Mouse (Mus musculus): ENCODE measurements around the gene Mypop. TPM values are rescaled to one million over a fixed set of nuclear protein-coding genes. Genes with fewer than 3 reads are reported as not detected.

The Mypop gene
- polyA plus RNA-seq, 1 experiment, result 7.5 TPM

- no peak for DNase-seq (ENCODE audit: low spot score)
These were observed 1.1 kb upstream of the Mypop start for GRCm38 (mm10) chr7:18989995-18990394.

GRCm38 (mm10) chr7:18991660-18992293 lies 732 bp downstream of the Mypop start:
- DNase-seq (ENCODE audit: low spot score), result peak; percentile 36

GRCm38 (mm10) chr7:18992294-18992675 lies 1.2 kb downstream of the Mypop start:
- no peak for DNase-seq (ENCODE audit: low spot score)

- no peak for DNase-seq (ENCODE audit: low spot score)
These were observed 2.0 kb downstream of the Mypop start for GRCm38 (mm10) chr7:18993036-18993435.

- no peak for DNase-seq (ENCODE audit: low spot score)
These were observed 7.8 kb downstream of the Mypop start for GRCm38 (mm10) chr7:18998835-18999234.

- peak; percentile 41 for DNase-seq (ENCODE audit: low spot score)
These were observed 9.4 kb downstream of the Mypop start for GRCm38 (mm10) chr7:19000421-19000820.

GRCm38 (mm10) chr7:19001066-19001806 lies 10.2 kb downstream of the Mypop start:
- DNase-seq (ENCODE audit: low spot score), result peak; percentile 63

- no peak for DNase-seq (ENCODE audit: low spot score)
These were observed 10.7 kb downstream of the Mypop start for GRCm38 (mm10) chr7:19001807-19002085.

GRCm38 (mm10) chr7:19002115-19002514 lies 11.1 kb downstream of the Mypop start:
- no peak for DNase-seq (ENCODE audit: low spot score)

GRCm38 (mm10) chr7:19002848-19003498 lies 11.9 kb downstream of the Mypop start:
- peak; percentile 45 for DNase-seq (ENCODE audit: low spot score)

- peak; percentile 82 for DNase-seq (ENCODE audit: low spot score)
These were observed 13.0 kb downstream of the Mypop start, which contains the start of gene Irf2bp1 for GRCm38 (mm10) chr7:19003902-19004630. Gene Irf2bp1 (plus strand): TSS chr7:19004044.

GRCm38 (mm10) chr7:19004631-19005079 lies 13.6 kb downstream of the Mypop start:
- DNase-seq (ENCODE audit: low spot score), result peak; percentile 44

GRCm38 (mm10) chr7:19005417-19006121 lies 14.5 kb downstream of the Mypop start:
- no peak for DNase-seq (ENCODE audit: low spot score)

GRCm38 (mm10) chr7:19006476-19006875 lies 15.4 kb downstream of the Mypop start:
- no peak for DNase-seq (ENCODE audit: low spot score)

GRCm38 (mm10) chr7:19007026-19007977 lies 16.3 kb downstream of the Mypop start:
- no peak for DNase-seq (ENCODE audit: low spot score)

GRCm38 (mm10) chr7:19010581-19010980 lies 19.5 kb downstream of the Mypop start:
- DNase-seq (ENCODE audit: low spot score), result no peak

GRCm38 (mm10) chr7:19012025-19012621 lies 21.1 kb downstream of the Mypop start:
- no peak for DNase-seq (ENCODE audit: low spot score)

GRCm38 (mm10) chr7:19012882-19013281 lies 21.8 kb downstream of the Mypop start:
- no peak for DNase-seq (ENCODE audit: low spot score)

- DNase-seq (ENCODE audit: low spot score), result no peak
These were observed 23.4 kb downstream of the Mypop start for GRCm38 (mm10) chr7:19014452-19014851.

- no peak for DNase-seq (ENCODE audit: low spot score)
These were observed 25.0 kb downstream of the Mypop start for GRCm38 (mm10) chr7:19016042-19016441.

All from urinary bladder, adult 2 months (tissue).